Mouse (Mus musculus): ENCODE measurements around the gene Dpysl5. TPM values are rescaled to one million over a fixed set of nuclear protein-coding genes. Genes with fewer than 3 reads are reported as not detected.
A peak's percentile ranks its signal among the peaks of the same experiment; 100 is the strongest.

Dpysl5 gene
- polyA plus RNA-seq, 1 experiment from 2014 or later = 5.5 TPM

- H3K9ac ChIP-seq (replicated peaks) = no peak overlapping the region
- H3K4me3 ChIP-seq (replicated peaks) = no peak overlapping the region
- ATAC-seq (ENCODE audit: insufficient number of reproducible peaks, insufficient read depth, low FRiP score, low TSS enrichment, low read depth) = no peak
- no peaks in the 10 kb centered on the region for H3K27me3 ChIP-seq
- H3K4me2 ChIP-seq = no peak overlapping the region
- no peaks in the 10 kb centered on the region for H3K36me3 ChIP-seq
- H3K4me1 ChIP-seq (replicated peaks) = 0 out of 2 replicates have a peak, but pooled peaks cover 8% of the 10 kb centered on the region
- 79% methylated on average over 12 of the region's 12 CpGs for WGBS
- H3K9me3 ChIP-seq = no peaks in the 10 kb centered on the region
- no peak overlapping the region for H3K27ac ChIP-seq
Observed at GRCm38 (mm10) chr5:30765596-30766370, 54.4 kb downstream of the Dpysl5 start.

- Histone ChIP-seq H3K4me2 (no peak overlapping the region), H3K36me3 (no peaks in the 10 kb centered on the region), H3K4me1 (replicated peaks) (0 out of 2 replicates have a peak, but pooled peaks cover 8% of the 10 kb centered on the region), H3K9ac (replicated peaks) (no peak overlapping the region), H3K27ac (no peak overlapping the region), H3K4me3 (replicated peaks) (no peak overlapping the region), H3K9me3 (no peaks in the 10 kb centered on the region), H3K27me3 (no peaks in the 10 kb centered on the region)
- ATAC-seq (ENCODE audit: insufficient number of reproducible peaks, insufficient read depth, low FRiP score, low TSS enrichment, low read depth) = no peak
- 78% methylated on average over 4 of the region's 4 CpGs for WGBS
Observed at GRCm38 (mm10) chr5:30768082-30768481, 56.7 kb downstream of the Dpysl5 start.

DNA sequence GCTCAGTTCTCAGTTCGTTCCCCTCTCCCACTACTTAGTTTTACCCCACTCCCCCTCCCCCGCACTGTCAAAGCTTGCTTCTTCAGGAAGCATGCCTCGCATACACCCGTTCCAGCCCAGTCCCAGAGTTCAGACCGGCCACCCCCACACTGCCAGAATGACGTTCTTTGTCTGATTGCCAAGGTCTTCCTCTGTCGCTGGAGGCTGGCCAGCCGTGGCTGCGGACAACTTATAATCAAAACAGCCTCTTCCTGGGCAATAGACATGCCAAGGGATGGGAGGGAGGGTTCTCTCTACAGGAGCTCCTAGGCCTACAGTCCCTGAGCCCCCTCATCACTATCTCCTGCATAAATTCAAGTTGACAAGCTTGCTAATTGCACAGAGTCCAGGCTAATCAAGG, 57.2 kb downstream of the Dpysl5 start:
- 44% methylated on average over 9 of the region's 9 CpGs for WGBS
- H3K9ac ChIP-seq (replicated peaks) = no peak overlapping the region
- no peak overlapping the region for H3K4me3 ChIP-seq (replicated peaks)
- H3K4me1 ChIP-seq (replicated peaks) = 0 out of 2 replicates have a peak, but pooled peaks cover 8% of the 10 kb centered on the region
- H3K9me3 ChIP-seq = no peaks in the 10 kb centered on the region
- H3K27me3 ChIP-seq = peaks cover 2% of the 10 kb centered on the region; the same call in 1 of the 2 replicates
- H3K4me2 ChIP-seq = no peak overlapping the region
- no peak overlapping the region for H3K27ac ChIP-seq
- H3K36me3 ChIP-seq = no peaks in the 10 kb centered on the region
- no peak for ATAC-seq (ENCODE audit: insufficient number of reproducible peaks, insufficient read depth, low FRiP score, low TSS enrichment, low read depth)

- Histone ChIP-seq H3K36me3 (no peaks in the 10 kb centered on the region), H3K4me3 (replicated peaks) (no peak overlapping the region), H3K27ac (no peak overlapping the region), H3K9me3 (no peaks in the 10 kb centered on the region), H3K27me3 (peaks cover 7% of the 10 kb centered on the region), H3K4me2 (no peak overlapping the region), H3K4me1 (replicated peaks) (0 out of 2 replicates have a peak, but pooled peaks cover 8% of the 10 kb centered on the region), H3K9ac (replicated peaks) (no peak overlapping the region)
- 90% methylated on average over 9 of the region's 9 CpGs for WGBS
- ATAC-seq (ENCODE audit: insufficient number of reproducible peaks, insufficient read depth, low FRiP score, low TSS enrichment, low read depth) = no peak
Observed at GRCm38 (mm10) chr5:30769075-30769474, 57.7 kb downstream of the Dpysl5 start.

DNA sequence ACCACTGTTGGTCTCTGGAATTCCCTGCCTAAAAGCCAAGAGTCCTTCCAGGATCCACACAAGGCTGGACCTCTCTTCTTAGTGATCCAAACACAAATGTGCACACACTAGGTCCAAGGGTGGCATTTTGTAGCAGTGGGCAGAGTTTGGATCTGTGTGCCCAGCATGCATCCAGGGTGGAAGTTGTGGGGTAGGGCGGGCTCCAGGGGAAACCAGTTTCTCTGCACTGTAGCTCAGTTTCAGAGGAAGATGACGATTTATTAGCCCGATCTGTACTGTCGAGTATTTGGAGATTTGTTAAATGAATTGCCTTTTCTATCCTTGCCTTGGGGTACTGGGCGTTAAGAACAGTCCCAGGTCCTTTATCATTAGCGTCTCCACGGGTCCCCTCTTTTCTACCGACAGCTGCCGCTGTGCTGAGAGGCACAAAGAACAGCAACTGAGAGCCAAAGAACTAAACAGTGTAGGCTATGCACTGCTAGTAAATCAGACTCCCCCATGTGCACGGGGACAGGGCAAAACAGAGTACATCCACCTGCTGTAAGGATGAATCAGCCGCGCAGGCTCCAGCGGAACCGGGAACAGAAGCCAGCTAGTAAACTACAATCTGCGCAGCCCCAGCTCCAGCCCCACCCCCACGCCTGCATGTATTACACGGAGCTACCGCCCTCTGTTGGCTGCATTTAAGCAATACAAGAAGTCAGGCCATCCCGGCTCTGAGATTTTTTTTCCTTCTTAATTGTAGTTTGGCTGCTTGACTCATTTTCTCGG, 63.4 kb downstream of the Dpysl5 start:
- WGBS = 11% methylated on average over 20 of the region's 20 CpGs
- no peaks in the 10 kb centered on the region for H3K9me3 ChIP-seq
- no peaks in the 10 kb centered on the region for H3K36me3 ChIP-seq
- H3K4me3 ChIP-seq (replicated peaks) = peak overlapping the region; percentile 28
- H3K27me3 ChIP-seq = peaks cover 15% of the 10 kb centered on the region
- H3K4me2 ChIP-seq = peak overlapping the region; percentile 55
- ATAC-seq (ENCODE audit: insufficient number of reproducible peaks, insufficient read depth, low FRiP score, low TSS enrichment, low read depth) = peak; percentile 75
- 0 out of 2 replicates have a peak overlapping the region, but pooled peaks have one; percentile 31 for H3K9ac ChIP-seq (replicated peaks)
- H3K27ac ChIP-seq = no peak overlapping the region
- H3K4me1 ChIP-seq (replicated peaks) = no peaks in the 10 kb centered on the region; the same call in 1 of the 2 replicates

GRCm38 (mm10) chr5:30780699-30781098, 69.3 kb downstream of the Dpysl5 start:
- H3K9ac ChIP-seq (replicated peaks) = no peak overlapping the region
- no peaks in the 10 kb centered on the region for H3K9me3 ChIP-seq
- no peaks in the 10 kb centered on the region for H3K4me1 ChIP-seq (replicated peaks)
- ATAC-seq (ENCODE audit: insufficient number of reproducible peaks, insufficient read depth, low FRiP score, low TSS enrichment, low read depth) = no peak
- 76% methylated on average over 9 of the region's 9 CpGs for WGBS
- no peaks in the 10 kb centered on the region for H3K27me3 ChIP-seq
- no peak overlapping the region for H3K4me2 ChIP-seq
- no peak overlapping the region for H3K27ac ChIP-seq
- no peaks in the 10 kb centered on the region for H3K36me3 ChIP-seq
- no peak overlapping the region for H3K4me3 ChIP-seq (replicated peaks)

GRCm38 (mm10) chr5:30781147-30781546, 69.8 kb downstream of the Dpysl5 start:
- no peak overlapping the region for H3K9ac ChIP-seq (replicated peaks)
- no peaks in the 10 kb centered on the region for H3K9me3 ChIP-seq
- no peak for ATAC-seq (ENCODE audit: insufficient number of reproducible peaks, insufficient read depth, low FRiP score, low TSS enrichment, low read depth)
- no peaks in the 10 kb centered on the region for H3K36me3 ChIP-seq
- H3K27me3 ChIP-seq = no peaks in the 10 kb centered on the region
- WGBS = 79% methylated on average over 3 of the region's 3 CpGs
- H3K27ac ChIP-seq = no peak overlapping the region
- no peak overlapping the region for H3K4me3 ChIP-seq (replicated peaks)
- H3K4me2 ChIP-seq = no peak overlapping the region
- H3K4me1 ChIP-seq (replicated peaks) = no peaks in the 10 kb centered on the region

- ATAC-seq (ENCODE audit: insufficient number of reproducible peaks, insufficient read depth, low FRiP score, low TSS enrichment, low read depth) = no peak
- 92% methylated on average over 5 of the region's 5 CpGs for WGBS
- H3K4me3 ChIP-seq (replicated peaks) = no peak overlapping the region
Observed at GRCm38 (mm10) chr5:30787381-30787780, 76.0 kb downstream of the Dpysl5 start.

GRCm38 (mm10) chr5:30790047-30790446, 78.7 kb downstream of the Dpysl5 start:
- no peak overlapping the region for H3K4me3 ChIP-seq (replicated peaks)
- no peak overlapping the region for H3K9ac ChIP-seq (replicated peaks)
- H3K9me3 ChIP-seq = no peaks in the 10 kb centered on the region
- no peak overlapping the region for H3K4me2 ChIP-seq
- 75% methylated on average over 3 of the region's 3 CpGs for WGBS
- no peaks in the 10 kb centered on the region for H3K27me3 ChIP-seq
- no peaks in the 10 kb centered on the region for H3K36me3 ChIP-seq
- ATAC-seq (ENCODE audit: insufficient number of reproducible peaks, insufficient read depth, low FRiP score, low TSS enrichment, low read depth) = no peak
- no peaks in the 10 kb centered on the region for H3K4me1 ChIP-seq (replicated peaks)
- no peak overlapping the region for H3K27ac ChIP-seq

More at GRCm38 (mm10) chr5:30787381-30787780, 76.0 kb downstream of the Dpysl5 start:
- H3K4me1 ChIP-seq (replicated peaks) = no peaks in the 10 kb centered on the region
- H3K36me3 ChIP-seq = no peaks in the 10 kb centered on the region
- no peak overlapping the region for H3K4me2 ChIP-seq
- H3K27ac ChIP-seq = no peak overlapping the region
- no peaks in the 10 kb centered on the region for H3K9me3 ChIP-seq
- no peak overlapping the region for H3K9ac ChIP-seq (replicated peaks)
- H3K27me3 ChIP-seq = no peaks in the 10 kb centered on the region

GRCm38 (mm10) chr5:30796125-30796524, 84.8 kb downstream of the Dpysl5 start:
- H3K9ac ChIP-seq (replicated peaks) = no peak overlapping the region
- H3K4me2 ChIP-seq = no peak overlapping the region
- no peaks in the 10 kb centered on the region for H3K36me3 ChIP-seq
- no peak overlapping the region for H3K27ac ChIP-seq
- H3K4me1 ChIP-seq (replicated peaks) = peaks cover 4% of the 10 kb centered on the region; the same call in 1 of the 2 replicates
- no peak overlapping the region for H3K4me3 ChIP-seq (replicated peaks)
- 0 out of 2 replicates have a peak, but pooled peaks have one; percentile 54 for ATAC-seq (ENCODE audit: insufficient number of reproducible peaks, insufficient read depth, low FRiP score, low TSS enrichment, low read depth)
- WGBS = 16% methylated on average over 12 of the region's 12 CpGs
- H3K9me3 ChIP-seq = no peaks in the 10 kb centered on the region
- H3K27me3 ChIP-seq = no peaks in the 10 kb centered on the region

DNA sequence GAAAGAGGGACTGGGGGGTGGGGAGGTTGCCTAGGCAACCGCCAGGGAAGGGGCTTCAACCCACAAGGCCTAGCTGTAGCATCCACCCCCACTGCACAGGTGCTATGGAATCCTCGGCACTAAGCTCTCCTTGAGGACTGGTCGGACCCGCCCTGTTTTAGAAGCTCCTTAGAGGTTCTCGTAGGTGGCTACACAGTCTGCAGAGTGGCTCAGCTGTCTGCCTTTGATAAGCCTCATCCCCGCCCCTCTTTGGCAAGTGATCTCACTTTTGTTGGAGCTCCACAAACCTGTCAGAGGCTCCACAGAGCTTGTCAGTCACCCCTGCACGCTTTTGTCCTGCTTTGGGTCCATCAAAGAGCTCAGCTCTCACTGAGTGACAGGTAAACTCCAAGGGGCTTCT, 86.1 kb downstream of the Dpysl5 start:
- H3K9ac ChIP-seq (replicated peaks) = no peak overlapping the region
- 74% methylated on average over 7 of the region's 7 CpGs for WGBS
- no peaks in the 10 kb centered on the region for H3K9me3 ChIP-seq
- H3K27me3 ChIP-seq = no peaks in the 10 kb centered on the region
- H3K4me3 ChIP-seq (replicated peaks) = no peak overlapping the region
- no peak overlapping the region for H3K4me2 ChIP-seq
- H3K36me3 ChIP-seq = no peaks in the 10 kb centered on the region
- H3K4me1 ChIP-seq (replicated peaks) = peaks cover 4% of the 10 kb centered on the region; the same call in 1 of the 2 replicates
- no peak overlapping the region for H3K27ac ChIP-seq
- ATAC-seq (ENCODE audit: insufficient number of reproducible peaks, insufficient read depth, low FRiP score, low TSS enrichment, low read depth) = peak; percentile 23; the same call in 1 of the 2 replicates

Measured in limb, embryonic 12.5 days (tissue).